Mouse (Mus musculus) CD4-positive helper T cell, adult 2 months (primary cell): ENCODE measurements around the gene Tle4.

Experiments
- DNase-seq: peaks from one replicate; pipeline ENCODE4 v3.0.0-alpha.2; 2012; ENCODE audit warnings: low read depth, missing footprints, low spot score

Tle4 gene

DNA sequence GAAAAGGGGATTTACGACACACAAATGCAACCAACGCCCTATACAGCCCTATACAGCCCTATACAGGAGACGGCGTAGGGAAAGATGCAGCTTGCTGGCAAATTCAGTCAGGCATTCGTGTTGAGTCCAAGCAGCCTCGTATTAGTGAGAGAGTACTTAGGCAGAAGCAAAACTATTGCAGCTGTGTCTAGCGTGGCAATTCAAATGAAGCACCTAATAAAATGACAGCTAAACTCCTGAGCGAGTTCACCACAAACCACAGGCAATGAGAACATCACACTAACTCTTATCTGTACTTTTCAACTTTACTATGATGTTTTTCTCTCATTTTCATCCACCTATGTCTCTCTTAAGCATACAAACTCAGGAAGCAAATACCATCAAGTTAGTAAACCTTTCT is 131.8 kb downstream of the Tle4 start:
- peak; percentile 62 for DNase-seq

DNA sequence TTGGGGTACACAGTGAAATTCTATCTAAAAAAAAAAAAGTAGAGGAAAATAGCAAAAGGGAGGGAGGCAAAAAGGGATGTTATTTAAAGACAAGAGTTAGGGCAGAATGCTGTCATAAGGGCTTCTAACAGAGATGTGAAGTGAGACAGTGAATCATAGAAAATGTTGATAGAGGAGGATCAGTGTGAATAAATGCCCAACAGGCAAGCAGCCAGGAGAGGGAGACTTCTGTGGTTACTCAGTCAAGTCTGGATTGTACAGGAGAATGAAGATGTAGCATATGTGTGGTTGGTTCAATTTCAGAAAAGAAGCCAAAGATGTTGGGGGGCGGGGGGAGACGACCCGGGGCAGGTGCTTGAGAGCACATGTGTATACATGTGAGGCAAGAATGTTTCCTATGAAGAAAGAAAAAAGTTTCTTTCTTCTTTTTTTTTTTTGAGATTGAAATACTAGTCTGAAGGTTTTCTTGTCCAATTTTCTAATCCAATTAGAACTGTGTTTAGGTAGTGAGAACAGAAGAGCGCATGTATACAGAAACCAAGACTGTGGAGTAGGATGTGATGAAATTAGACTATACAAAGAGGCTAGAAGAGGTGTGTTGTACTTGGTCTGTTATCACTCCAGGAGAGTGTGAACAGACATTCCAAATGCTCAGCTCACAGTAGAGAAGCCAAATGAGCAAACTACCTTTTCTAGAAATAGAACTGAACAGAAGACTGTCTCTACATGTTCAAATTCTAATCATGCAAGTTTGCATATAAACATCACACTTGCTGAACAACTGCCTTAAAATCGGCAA is 134.4 kb downstream of the Tle4 start:
- no peak for DNase-seq

DNA sequence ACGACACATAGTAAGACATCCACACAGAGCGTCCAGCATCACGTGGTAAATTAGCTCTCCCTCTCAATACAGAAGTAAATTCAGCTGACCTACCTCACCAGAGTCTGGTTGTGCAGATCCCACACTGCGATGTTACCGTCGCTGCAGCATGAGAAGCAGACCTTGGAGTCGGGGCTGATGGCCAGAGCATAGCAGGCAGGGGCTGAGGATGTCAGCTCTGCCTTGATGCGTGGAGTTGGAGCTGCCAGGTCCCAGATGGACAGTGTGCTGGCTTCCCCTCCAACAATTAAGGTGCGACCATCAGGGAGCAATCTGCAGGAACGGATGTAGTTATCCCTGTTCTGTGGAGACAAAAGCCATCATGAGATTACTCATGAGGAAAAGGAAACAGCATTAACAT is 144.4 kb downstream of the Tle4 start:
- no peak for DNase-seq

DNA sequence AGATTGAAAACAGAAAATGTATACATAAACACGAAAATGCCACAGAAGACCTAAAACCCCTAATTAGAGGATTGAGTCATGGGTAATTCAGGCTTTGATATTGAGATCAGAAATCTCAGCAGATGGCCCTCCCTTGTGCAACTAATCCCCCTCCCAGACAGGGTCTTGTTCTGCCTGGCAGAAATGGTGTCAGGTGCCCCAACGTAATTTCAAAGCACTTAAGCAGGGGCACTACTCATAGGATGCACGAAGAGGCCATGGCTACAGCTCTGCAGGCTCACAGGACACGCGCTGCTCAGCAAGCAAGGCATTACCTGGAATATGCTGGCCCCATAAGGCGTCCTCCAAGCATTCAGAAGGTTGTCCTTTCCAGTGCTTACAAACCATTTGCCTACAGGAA is 146.5 kb downstream of the Tle4 start:
- no peak for DNase-seq

DNA sequence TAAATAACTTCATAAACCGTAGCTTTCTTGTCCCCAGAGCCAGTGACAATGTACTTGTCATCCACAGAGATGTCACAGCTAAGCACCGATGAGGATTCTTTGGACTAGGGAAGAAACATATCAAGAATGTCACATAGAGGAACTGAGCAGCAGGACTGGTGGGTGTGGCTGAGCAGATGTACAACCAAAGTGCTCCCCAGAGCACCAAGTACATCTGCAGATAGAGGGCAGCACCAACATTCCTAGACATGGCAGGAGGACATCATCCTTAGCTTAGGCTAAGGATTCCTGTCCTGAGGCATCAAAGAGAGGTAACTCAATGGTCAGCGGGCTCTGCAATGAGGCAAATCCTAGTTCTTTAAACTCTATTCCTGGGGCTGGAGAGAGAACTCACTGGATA is 148.1 kb downstream of the Tle4 start:
- DNase-seq = peak; percentile 25

DNA sequence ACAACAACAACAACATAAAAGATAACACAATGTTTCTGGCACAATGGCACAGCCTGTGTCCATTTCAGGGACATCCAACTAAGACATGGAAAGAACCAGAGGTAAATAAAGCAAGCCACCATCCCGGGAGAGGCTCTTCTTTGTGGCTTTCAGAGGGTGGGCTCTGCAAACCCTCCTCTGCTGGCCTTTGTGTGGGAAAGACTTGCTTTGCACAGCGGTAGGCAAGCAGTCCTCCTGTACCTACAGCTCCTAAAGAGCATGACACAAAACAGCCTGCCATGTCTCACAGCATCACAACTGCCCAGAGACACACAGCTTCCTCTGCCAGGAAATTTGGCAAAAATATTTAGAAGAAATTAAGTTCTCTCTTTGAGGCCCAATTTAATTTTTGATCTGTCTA is 149.3 kb downstream of the Tle4 start:
- DNase-seq = no peak

DNA sequence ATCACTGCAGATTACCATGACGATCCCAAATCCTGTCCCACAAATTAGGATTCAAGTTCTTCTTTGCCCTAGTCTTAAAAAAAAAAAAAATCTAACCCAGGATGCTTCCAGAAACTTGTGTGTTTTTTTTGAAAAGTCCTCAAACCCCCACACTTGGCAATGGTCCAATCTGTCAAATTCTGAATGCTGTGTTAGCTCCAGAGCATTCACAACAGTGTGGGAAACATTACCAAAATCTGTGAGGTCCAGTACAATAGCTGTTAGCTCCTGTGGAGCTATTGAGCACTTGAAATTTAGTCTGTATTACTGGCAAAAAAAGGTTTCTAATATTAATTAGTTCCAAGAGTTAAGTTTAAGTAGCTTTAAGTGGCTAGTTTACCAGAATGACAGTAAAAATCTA is 150.4 kb downstream of the Tle4 start:
- DNase-seq = no peak

DNA sequence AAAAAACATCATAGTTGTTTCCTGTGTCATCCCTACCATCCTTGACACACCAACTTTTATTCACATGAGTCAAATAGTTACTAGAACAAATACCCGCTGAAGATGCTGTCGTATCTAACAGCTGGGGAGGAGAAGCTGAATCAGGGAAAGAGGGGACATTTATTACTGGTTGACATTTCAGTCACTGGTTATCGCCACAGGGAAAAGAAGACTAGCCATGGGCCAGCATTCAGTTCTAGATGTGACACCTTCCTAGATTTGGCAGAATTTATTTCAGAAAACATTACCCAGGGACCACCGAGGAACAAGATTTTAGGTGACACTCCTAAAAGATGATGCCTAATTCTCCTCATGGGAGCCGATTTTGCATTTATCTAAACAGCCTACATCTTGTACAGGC is 156.0 kb downstream of the Tle4 start:
- no peak for DNase-seq

DNA sequence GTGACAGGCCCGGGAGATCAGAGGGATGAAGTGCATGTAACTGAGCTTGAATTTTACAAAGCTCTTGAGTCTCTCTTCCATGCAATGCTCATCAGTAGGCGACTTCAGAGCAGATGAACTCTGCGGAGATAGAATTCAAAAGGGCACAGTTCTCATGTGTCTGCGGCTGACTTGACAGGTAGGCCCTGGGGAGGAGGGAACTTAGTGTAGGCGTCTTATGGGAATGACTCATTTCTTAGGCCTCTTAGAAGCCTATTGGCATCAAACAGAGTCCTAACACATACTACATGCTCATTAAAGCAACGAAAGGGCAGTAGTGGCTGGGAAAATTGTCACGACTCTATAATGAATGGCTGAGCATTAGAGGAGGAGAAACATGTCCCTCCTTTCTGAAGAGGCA is 160.6 kb downstream of the Tle4 start:
- no peak for DNase-seq

DNA sequence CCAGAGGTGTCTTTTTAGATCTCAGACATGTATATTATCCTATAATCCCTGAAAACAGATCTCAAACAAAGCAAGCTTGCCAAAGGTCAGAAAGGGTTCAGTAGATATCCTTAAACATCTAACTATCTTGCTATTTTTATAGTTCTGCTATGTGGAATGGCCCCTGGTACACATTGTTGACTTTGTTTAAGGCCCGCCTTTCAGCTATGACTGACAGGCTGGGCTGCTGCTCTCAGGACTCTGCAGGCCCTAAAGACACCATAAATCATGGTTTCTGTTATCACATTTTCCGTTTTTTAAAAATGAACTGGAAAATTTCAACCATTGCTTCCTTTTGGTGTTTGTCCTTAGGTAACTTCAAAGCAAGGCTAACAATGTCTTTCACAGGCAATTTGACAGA is 161.3 kb downstream of the Tle4 start:
- DNase-seq = no peak

DNA sequence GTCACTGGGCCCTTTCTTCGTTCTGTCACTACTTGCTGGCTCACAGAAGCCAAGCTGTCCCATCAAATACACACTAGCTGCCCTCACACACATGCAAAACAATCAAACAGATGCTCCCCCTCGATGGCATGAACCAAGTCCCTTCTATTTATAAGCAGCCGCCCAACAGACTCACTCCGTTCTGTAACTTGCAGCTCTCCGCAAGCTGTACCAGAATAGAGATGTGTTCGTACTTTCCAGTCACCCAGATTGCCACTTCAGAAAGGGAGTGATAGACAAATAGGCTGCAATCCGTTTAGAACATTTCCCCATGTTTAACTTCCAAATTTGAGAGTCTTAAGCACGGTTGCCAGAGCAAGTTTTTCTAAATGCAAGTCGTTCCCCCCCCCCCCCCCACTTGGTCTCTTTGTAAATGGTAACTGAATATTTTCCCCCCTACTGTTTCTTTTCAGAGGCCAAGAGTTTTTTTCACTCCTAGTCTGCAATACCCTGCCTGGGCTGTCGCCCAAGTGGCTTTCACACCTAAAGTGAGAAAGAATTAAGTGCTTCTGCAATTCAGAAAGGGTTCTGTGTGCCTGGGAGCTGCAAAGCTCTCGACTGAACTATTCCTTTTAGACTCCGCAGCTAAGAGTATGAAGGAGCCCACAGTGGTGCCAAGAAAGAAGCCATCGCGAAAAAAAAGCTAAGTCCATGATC is 162.0 kb downstream of the Tle4 start:
- no peak for DNase-seq

DNA sequence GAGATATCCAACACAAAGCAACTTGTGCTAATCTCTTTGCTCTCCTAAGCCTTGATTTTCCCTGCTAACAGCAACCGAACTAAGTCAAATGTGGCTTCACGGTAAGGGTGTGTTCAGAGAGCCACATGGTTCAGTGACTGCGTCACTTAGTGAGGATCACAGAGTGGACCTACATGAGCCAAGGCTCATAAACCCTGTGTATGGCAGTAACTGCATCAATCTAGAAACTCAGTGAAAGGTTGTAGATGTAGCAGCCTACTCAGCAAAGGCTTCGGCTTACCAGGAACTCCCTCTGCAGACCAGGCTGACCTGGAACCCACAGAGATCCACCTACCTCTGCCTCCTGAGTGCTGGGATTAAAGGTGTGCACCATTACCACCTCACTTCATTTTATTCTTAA is 164.0 kb downstream of the Tle4 start:
- DNase-seq = no peak

DNA sequence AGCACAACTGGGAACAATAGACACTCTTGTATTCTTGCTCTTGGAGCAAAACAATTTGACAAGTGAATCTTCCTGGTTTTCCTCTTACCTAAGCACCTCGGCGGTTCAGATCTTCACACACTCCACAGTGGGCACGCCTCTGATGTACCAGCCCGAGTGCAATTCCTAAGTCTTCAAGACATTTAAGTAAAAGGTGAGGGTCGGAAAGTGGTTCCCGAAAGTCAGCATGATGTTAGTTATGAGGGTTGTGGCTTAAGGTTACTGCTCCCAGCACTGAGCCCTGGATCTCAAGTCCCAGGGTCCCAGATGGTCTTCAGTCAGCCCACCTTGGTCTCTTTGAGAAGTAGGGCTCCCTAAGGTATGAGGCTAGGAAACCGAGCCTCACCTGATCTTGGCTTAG is 165.4 kb downstream of the Tle4 start:
- no peak for DNase-seq

DNA sequence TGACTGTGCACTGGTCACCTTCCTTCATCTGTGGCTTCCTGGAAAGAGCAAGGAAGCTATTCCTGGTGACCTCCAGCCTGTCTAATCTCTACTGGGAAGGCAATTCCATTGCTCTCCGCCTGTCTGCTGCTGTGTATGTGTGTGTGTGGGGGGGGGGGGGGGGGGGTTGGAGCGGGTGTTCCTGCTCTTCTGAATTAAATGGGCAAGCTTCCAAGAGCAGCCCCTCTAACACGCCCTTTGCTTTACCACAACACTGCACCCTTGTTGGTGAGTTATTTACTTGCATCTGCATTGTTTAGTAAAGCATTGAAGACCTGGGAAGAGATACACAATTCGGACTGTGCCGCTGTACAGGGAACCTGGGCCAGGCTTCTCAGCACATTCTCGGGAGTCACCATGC is 170.9 kb downstream of the Tle4 start:
- no peak for DNase-seq

DNA sequence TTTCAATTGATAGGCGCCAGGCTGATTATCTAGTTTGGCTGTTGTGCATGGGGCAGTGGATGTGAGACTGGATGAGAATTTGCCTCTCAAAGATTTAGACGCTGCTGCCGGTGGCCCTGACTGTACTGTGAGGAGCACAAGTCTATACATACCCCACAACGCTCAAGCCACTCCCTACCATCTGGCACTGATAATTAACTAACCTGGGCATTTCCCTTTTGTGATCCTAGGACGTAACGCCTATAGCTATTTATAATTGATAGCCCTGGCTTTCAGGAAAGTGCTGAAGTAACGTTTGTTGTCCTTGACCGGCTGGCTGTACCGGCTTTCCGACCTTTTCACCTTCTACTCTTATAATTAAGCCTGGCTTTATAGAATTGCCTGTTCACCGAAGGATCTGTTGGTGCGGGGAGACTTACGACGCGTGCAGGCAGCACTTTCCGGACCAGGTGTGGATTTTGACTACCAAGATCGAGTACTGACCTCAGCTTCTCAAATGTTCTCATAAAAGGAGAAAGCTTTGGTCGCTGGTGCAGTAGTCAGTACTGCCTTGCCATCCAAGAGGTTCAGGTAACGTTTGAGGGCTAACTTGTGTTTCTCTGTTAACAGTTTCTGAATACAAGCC is 171.5 kb downstream of the Tle4 start:
- DNase-seq = no peak

DNA sequence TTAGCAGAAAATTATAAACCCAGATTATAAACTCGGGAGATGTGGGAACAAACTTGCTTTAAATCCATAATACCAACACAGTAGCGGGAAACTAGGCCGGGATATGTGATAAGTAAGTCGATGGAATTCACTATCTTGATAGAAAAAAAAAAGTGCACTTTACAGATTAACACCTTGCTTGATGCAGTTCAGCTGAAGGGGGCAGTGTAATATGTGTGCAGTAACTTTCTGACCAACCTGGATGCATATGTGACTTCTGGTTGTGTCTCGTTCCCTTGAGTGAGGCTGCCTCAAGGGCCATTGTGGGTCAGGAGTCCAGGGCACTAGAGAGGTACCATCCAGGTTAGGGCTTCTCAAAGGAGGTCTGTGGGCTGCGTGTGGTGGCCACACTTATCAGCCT is 172.7 kb downstream of the Tle4 start:
- no peak for DNase-seq

DNA sequence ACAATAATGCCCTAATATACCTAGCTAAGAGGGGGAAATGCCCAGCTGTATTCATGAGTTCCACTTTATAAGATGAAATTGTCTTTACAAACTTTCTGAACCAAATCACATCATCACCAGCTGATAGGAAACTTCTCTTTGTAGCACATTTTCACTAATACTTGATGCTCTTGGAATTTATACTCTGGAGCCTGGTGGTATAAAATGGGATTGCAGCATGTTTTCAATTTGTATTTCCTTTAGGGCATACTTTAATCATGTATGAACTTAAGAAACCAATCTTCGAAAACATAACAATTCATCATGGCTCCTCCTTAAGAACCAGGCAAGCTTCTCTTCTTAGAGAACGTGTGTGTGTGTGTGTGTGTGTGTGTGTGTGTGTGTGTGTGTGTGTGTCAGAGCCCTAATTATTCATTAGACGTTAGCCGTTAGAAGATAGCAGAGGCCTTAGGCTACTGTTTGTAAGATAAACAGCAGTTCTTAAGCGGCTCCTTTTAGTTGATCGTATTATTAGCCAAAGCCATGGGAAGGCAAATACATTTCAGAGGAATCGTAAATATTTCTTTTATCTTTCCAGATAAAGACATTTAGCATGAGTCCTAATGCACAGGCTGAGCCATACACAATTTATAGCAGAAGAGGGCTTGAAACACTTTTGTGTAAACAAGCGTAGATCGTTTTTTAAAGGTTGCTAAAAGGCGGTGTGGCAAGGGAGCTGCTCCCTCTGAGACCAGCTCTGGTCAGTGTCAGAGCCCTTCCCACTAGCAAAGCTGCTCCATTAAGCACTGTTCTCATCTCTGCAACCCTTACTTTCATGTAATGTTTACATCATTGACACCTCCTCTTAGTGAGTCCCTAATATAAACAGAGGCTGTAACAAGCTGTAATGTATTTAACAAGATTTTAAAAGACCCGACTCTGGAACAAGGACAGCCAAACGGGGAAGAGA is 173.6 kb downstream of the Tle4 start:
- no peak for DNase-seq

DNA sequence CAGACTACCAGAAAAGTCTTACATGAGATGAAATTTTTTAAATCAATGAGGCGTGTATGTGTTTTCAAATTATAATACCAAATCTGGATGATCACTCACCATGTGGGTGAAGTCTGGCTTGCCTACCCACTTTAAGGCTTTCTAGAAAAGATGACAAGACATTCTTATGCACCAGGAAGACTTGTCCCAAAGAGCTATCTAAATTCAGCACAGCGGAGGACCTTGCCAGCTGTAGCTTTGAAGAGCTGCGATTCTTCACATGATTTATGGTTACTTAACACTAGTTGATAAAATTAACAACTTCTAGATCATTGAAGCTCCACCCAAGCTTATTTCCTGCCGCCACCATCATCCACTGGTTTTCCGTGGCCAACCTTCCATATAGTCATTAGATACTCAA is 176.2 kb downstream of the Tle4 start:
- no peak for DNase-seq

DNA sequence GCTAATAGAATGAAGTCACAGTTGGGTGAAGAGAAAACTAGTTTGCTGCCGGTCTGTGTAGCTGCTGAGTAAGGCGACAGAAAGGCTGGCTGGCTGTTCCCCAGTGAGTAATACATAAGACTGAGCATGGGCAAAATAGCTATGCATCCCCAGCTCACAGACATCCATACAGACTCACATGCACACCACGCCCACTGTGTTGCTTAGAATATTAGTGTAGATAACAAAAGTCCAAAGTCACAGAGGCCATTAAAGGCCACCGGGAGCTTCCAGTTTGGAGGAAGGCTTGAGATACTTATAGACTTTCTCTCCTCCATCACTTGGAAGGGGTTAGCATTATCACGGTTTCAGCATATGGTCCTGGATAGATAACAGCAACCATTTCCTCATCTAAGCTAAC is 178.0 kb downstream of the Tle4 start:
- DNase-seq = no peak

DNA sequence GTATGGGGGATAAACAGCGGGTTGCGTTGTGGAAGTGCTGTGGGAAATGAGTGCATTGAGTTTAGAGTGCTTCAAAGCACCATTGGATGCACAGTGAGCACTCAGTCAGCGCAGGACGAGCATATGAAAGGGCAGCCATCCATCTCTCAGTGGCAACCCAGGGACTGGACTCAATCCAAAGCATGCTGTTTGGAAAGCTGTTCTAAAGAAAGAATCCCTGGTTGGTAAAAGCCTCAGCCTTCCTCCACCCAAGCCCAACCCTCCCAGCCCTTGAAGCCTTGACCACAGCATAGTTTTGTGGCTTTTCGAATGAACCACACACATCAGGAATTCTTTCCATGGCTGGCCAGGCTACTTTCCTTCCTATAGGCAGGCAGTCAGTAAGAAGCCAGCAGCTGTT is 181.0 kb downstream of the Tle4 start:
- DNase-seq = no peak

DNA sequence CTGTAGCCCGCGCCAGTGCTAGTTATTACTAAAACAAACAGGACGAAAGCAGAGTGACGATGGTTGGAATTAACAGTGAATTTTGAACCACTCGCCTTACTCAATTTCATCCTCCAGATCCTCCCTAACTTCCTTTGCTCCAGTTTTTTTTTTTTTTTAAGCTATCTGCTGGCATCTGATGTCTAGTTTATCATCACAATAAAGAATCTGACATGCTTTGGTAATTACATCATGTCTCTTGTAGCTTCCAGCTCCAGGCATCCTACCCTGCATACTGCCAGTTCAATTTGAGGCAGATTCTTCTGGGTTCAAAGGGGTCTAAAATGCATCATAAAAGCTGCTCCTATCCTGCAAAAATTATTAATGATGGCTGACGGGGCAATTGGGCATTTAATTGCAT is 181.9 kb downstream of the Tle4 start:
- no peak for DNase-seq

DNA sequence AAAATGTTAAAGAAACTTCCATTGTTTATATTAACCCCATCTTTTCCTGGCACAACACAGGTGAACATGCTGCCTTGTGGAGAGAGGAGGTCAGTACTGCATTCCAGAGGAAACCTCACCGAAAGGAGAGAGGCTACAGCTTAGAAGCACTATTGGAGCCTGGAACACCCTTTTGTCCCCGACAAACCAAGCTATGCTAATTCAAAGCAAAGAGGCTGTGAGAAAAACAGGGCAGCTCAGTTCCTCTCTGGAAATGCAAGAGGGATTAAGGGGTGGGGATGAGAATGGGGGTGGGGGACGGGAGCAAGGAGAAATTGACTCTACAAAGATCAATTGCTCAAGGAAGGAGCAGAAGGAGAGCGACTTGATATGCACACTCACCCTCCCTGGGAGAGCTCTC is 182.9 kb downstream of the Tle4 start:
- no peak for DNase-seq
